ENCODE assay signal across 8 mouse cellular contexts in genomic region chr14:76791811-76792571, GRCm38 (mm10).
DNase-seq lines count a peak whose midpoint lies in the region; ATAC-seq and TF ChIP-seq lines count a peak whose summit lies in the region.

No protein-coding gene starts in this region.

- no peak for TF ChIP-seq CTCF in heart, postnatal 0 days (IDR thresholded peaks at IDR 0.05; ENCODE audit: low read depth)

- H3K27me3 ChIP-seq in heart, postnatal 0 days (ENCODE audit: control insufficient read depth, insufficient read depth, low read length), result no peaks in the 10 kb centered on the region
- H3K27me3 ChIP-seq in hindbrain, embryonic 11.5 days (ENCODE audit: control insufficient read depth, insufficient read depth, low read length), result no peaks in the 10 kb centered on the region
- H3K27me3 ChIP-seq in limb, embryonic 12.5 days, result no peaks in the 10 kb centered on the region
- H3K27me3 ChIP-seq in stomach, embryonic 16.5 days (ENCODE audit: control insufficient read depth, insufficient read depth, low read length), result no peaks in the 10 kb centered on the region

- ATAC-seq in heart, postnatal 0 days (ENCODE audit: insufficient read depth, low read depth), result peak; percentile 17; the same call in 1 of the 2 replicates
- peak; percentile 61 for ATAC-seq in hindbrain, embryonic 11.5 days (ENCODE audit: low FRiP score)
- ATAC-seq in limb, embryonic 12.5 days (ENCODE audit: insufficient number of reproducible peaks, insufficient read depth, low FRiP score, low TSS enrichment, low read depth), result peak; percentile 66
- ATAC-seq in stomach, embryonic 16.5 days (ENCODE audit: insufficient read depth, low FRiP score), result peak; percentile 31; the same call in 1 of the 2 replicates

- no peak for DNase-seq in heart, postnatal 0 days (ENCODE audit: low spot score)
- DNase-seq in heart, postnatal 36 days, result no peak
- DNase-seq in cerebellum, postnatal 14 days, result peak; percentile 69 to 71
- DNase-seq in hindbrain, embryonic 11.5 days (ENCODE audit: low spot score), result peak; percentile 48
- no peak for DNase-seq in adrenal gland, postnatal 25 days
- DNase-seq in kidney, adult 11 months, result no peak

- H3K4me3 ChIP-seq in heart, postnatal 0 days (ENCODE audit: low read depth, low read length), result no peak overlapping the region
- no peak overlapping the region for H3K4me3 ChIP-seq in hindbrain, embryonic 11.5 days (ENCODE audit: low read depth, low read length)
- H3K4me3 ChIP-seq in limb, embryonic 12.5 days (replicated peaks), result no peak overlapping the region
- H3K4me3 ChIP-seq in stomach, embryonic 16.5 days (replicated peaks; ENCODE audit: low read length), result no peak overlapping the region

- no peak overlapping the region for H3K27ac ChIP-seq in heart, postnatal 0 days (ENCODE audit: low read depth)
- peak overlapping the region; percentile 59 for H3K27ac ChIP-seq in hindbrain, embryonic 11.5 days (ENCODE audit: low read depth, low read length)
- H3K27ac ChIP-seq in limb, embryonic 12.5 days, result peak overlapping the region; percentile 72
- H3K27ac ChIP-seq in stomach, embryonic 16.5 days (ENCODE audit: low read length), result peak overlapping the region; percentile 21; the same call in 1 of the 2 replicates

- whole genome bisulfite sequencing in heart, postnatal 0 days, result 48% methylated on average over 6 of the region's 6 CpGs
- 19% methylated on average over 6 of the region's 6 CpGs for WGBS in hindbrain, embryonic 11.5 days
- WGBS in limb, embryonic 12.5 days, result 25% methylated on average over 6 of the region's 6 CpGs
- 44% methylated on average over 6 of the region's 6 CpGs for WGBS in stomach, embryonic 16.5 days

- H3K36me3 ChIP-seq in heart, postnatal 0 days (replicated peaks; ENCODE audit: control insufficient read depth, insufficient read depth, low read length), result no peaks in the 10 kb centered on the region
- no peaks in the 10 kb centered on the region for H3K36me3 ChIP-seq in hindbrain, embryonic 11.5 days (ENCODE audit: control insufficient read depth, insufficient read depth, low read length)
- no peaks in the 10 kb centered on the region for H3K36me3 ChIP-seq in limb, embryonic 12.5 days
- no peaks in the 10 kb centered on the region for H3K36me3 ChIP-seq in stomach, embryonic 16.5 days (ENCODE audit: control insufficient read depth, insufficient read depth, low read length)

- peaks cover 5% of the 10 kb centered on the region; the same call in 1 of the 2 replicates for H3K4me1 ChIP-seq in heart, postnatal 0 days (ENCODE audit: control insufficient read depth, insufficient read depth)
- peaks cover 6% of the 10 kb centered on the region for H3K4me1 ChIP-seq in hindbrain, embryonic 11.5 days (replicated peaks; ENCODE audit: control insufficient read depth, insufficient read depth, low read length)
- peaks cover 33% of the 10 kb centered on the region for H3K4me1 ChIP-seq in limb, embryonic 12.5 days (replicated peaks)
- H3K4me1 ChIP-seq in stomach, embryonic 16.5 days (ENCODE audit: control insufficient read depth, insufficient read depth, low read length), result peaks cover 3% of the 10 kb centered on the region; the same call in 1 of the 2 replicates

- H3K9me3 ChIP-seq in heart, postnatal 0 days (replicated peaks; ENCODE audit: control insufficient read depth, low read length), result no peaks in the 10 kb centered on the region
- H3K9me3 ChIP-seq in hindbrain, embryonic 11.5 days (ENCODE audit: control insufficient read depth, low read length), result no peaks in the 10 kb centered on the region
- H3K9me3 ChIP-seq in limb, embryonic 12.5 days, result no peaks in the 10 kb centered on the region
- no peaks in the 10 kb centered on the region for H3K9me3 ChIP-seq in stomach, embryonic 16.5 days (replicated peaks; ENCODE audit: control insufficient read depth, low read length)

- H3K9ac ChIP-seq in heart, postnatal 0 days (replicated peaks; ENCODE audit: low read depth, low read length), result no peak overlapping the region
- H3K9ac ChIP-seq in hindbrain, embryonic 11.5 days (ENCODE audit: low read depth, low read length), result no peak overlapping the region
- H3K9ac ChIP-seq in limb, embryonic 12.5 days (replicated peaks), result no peak overlapping the region
- no peak overlapping the region for H3K9ac ChIP-seq in stomach, embryonic 16.5 days (ENCODE audit: low read length)

- no peak for TF ChIP-seq EP300 in heart, postnatal 0 days (IDR thresholded peaks at IDR 0.05; ENCODE audit: low read depth)

- H3K4me2 ChIP-seq in heart, postnatal 0 days (ENCODE audit: low read depth, low read length), result no peak overlapping the region
- H3K4me2 ChIP-seq in hindbrain, embryonic 11.5 days (replicated peaks; ENCODE audit: low read depth, low read length), result no peak overlapping the region
- no peak overlapping the region for H3K4me2 ChIP-seq in limb, embryonic 12.5 days
- no peak overlapping the region for H3K4me2 ChIP-seq in stomach, embryonic 16.5 days (ENCODE audit: low read depth, low read length)

- intact Hi-C loops in heart, postnatal 36 days (cut with DNase I), result no loop called here

Comparison
In these comparisons a context has a peak if more than half of its experiments do, and no peak if none do; other contexts are left out.
1. DNase-seq: peak in cerebellum, postnatal 14 days (2 of 2) and hindbrain, embryonic 11.5 days (single experiment); none in heart, postnatal 0 days (single experiment), heart, postnatal 36 days (0 of 2), adrenal gland, postnatal 25 days (single experiment) and kidney, adult 11 months (single experiment).
2. Peak in every context shown above with its lines, with median percentiles within 50 percentile points of each other: ATAC-seq.